Mouse (Mus musculus): ENCODE results near the gene Eefsec. TPM values are rescaled to one million over a fixed set of nuclear protein-coding genes. Genes with fewer than 3 reads are reported as not detected.

Eefsec gene
- polyA plus RNA-seq, 1 experiment: 15.8 TPM

DNA sequence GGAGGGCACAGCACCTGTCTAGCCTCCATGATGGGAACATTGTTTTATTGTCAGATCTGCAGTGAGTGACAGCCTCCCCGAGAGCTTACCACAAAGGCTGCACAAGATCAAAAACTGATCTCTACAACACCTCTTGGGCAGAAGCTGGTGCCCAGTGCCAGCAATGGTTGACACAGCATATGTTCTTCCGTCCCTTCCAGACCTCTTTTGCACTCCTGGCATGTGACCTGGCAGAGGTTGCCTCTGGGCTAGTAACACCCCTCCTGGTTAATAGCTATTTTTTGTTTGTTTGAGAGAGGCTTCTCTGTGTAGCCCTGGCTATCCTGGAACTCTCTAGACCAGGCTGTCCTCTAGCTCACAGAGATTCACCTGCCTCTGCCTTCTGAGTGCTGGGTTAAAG is 168.2 kb downstream of the Eefsec start:
- 95% methylated on average over 2 of the region's 2 CpGs for WGBS
- Histone ChIP-seq H3K27ac (ENCODE audit: insufficient read depth, low read depth, low read length) (no peak overlapping the region), H3K4me1 (ENCODE audit: control insufficient read depth, insufficient read depth, insufficient read length, low read length) (no peaks in the 10 kb centered on the region), H3K4me3 (ENCODE audit: low read depth, low read length) (no peak overlapping the region), H3K36me3 (ENCODE audit: control insufficient read depth, insufficient read depth, low read length) (no peaks in the 10 kb centered on the region), H3K27me3 (ENCODE audit: control insufficient read depth, insufficient read depth, low read length) (no peaks in the 10 kb centered on the region)
- TF ChIP-seq POLR2A (IDR thresholded peaks at IDR 0.05; ENCODE audit: low read depth, low read length) (no peak), CTCF (IDR thresholded peaks at IDR 0.05; ENCODE audit: extremely low read depth, insufficient read length, insufficient replicate concordance, low read depth, low read length) (no peak)

GRCm38 (mm10) chr6:88277242-88277641 is 169.1 kb downstream of the Eefsec start:
- no peaks in the 10 kb centered on the region for H3K27me3 ChIP-seq (ENCODE audit: control insufficient read depth, insufficient read depth, low read length)
- H3K36me3 ChIP-seq (ENCODE audit: control insufficient read depth, insufficient read depth, low read length): no peaks in the 10 kb centered on the region
- no peak overlapping the region for H3K27ac ChIP-seq (ENCODE audit: insufficient read depth, low read depth, low read length)
- no peaks in the 10 kb centered on the region for H3K4me1 ChIP-seq (ENCODE audit: control insufficient read depth, insufficient read depth, insufficient read length, low read length)
- WGBS: 95% methylated on average over 4 of the region's 4 CpGs
- H3K4me3 ChIP-seq (ENCODE audit: low read depth, low read length): no peak overlapping the region
- no peak for TF ChIP-seq CTCF (IDR thresholded peaks at IDR 0.05; ENCODE audit: extremely low read depth, insufficient read length, insufficient replicate concordance, low read depth, low read length)
- no peak for TF ChIP-seq POLR2A (IDR thresholded peaks at IDR 0.05; ENCODE audit: low read depth, low read length)

GRCm38 (mm10) chr6:88276221-88276620 is 170.1 kb downstream of the Eefsec start:
- no peaks in the 10 kb centered on the region for H3K27me3 ChIP-seq (ENCODE audit: control insufficient read depth, insufficient read depth, low read length)
- H3K27ac ChIP-seq (ENCODE audit: insufficient read depth, low read depth, low read length): no peak overlapping the region
- 88% methylated on average over 4 of the region's 4 CpGs for WGBS
- no peak overlapping the region for H3K4me3 ChIP-seq (ENCODE audit: low read depth, low read length)
- TF ChIP-seq POLR2A (IDR thresholded peaks at IDR 0.05; ENCODE audit: low read depth, low read length): no peak
- H3K4me1 ChIP-seq (ENCODE audit: control insufficient read depth, insufficient read depth, insufficient read length, low read length): no peaks in the 10 kb centered on the region
- H3K36me3 ChIP-seq (ENCODE audit: control insufficient read depth, insufficient read depth, low read length): no peaks in the 10 kb centered on the region

- Histone ChIP-seq H3K4me1 (ENCODE audit: control insufficient read depth, insufficient read depth, insufficient read length, low read length) (no peaks in the 10 kb centered on the region), H3K4me3 (ENCODE audit: low read depth, low read length) (no peak overlapping the region), H3K27ac (ENCODE audit: insufficient read depth, low read depth, low read length) (no peak overlapping the region), H3K27me3 (ENCODE audit: control insufficient read depth, insufficient read depth, low read length) (no peaks in the 10 kb centered on the region), H3K36me3 (ENCODE audit: control insufficient read depth, insufficient read depth, low read length) (no peaks in the 10 kb centered on the region)
- TF ChIP-seq POLR2A (IDR thresholded peaks at IDR 0.05; ENCODE audit: low read depth, low read length) (no peak), CTCF (IDR thresholded peaks at IDR 0.05; ENCODE audit: extremely low read depth, insufficient read length, insufficient replicate concordance, low read depth, low read length) (no peak)
- 93% methylated on average over 6 of the region's 6 CpGs for WGBS
Observed at GRCm38 (mm10) chr6:88274623-88275022, 171.7 kb downstream of the Eefsec start.

- TF ChIP-seq CTCF (IDR thresholded peaks at IDR 0.05; ENCODE audit: extremely low read depth, insufficient read length, insufficient replicate concordance, low read depth, low read length) (no peak), POLR2A (IDR thresholded peaks at IDR 0.05; ENCODE audit: low read depth, low read length) (no peak)
- no peaks in the 10 kb centered on the region for H3K27me3 ChIP-seq (ENCODE audit: control insufficient read depth, insufficient read depth, low read length)
- H3K4me1 ChIP-seq (ENCODE audit: control insufficient read depth, insufficient read depth, insufficient read length, low read length): no peaks in the 10 kb centered on the region
- H3K27ac ChIP-seq (ENCODE audit: insufficient read depth, low read depth, low read length): no peak overlapping the region
- 81% methylated on average over 2 of the region's 2 CpGs for WGBS
- H3K4me3 ChIP-seq (ENCODE audit: low read depth, low read length): no peak overlapping the region
- H3K36me3 ChIP-seq (ENCODE audit: control insufficient read depth, insufficient read depth, low read length): no peaks in the 10 kb centered on the region
Observed at GRCm38 (mm10) chr6:88267970-88268369, 178.4 kb downstream of the Eefsec start.

GRCm38 (mm10) chr6:88267068-88267467 is 179.3 kb downstream of the Eefsec start:
- Histone ChIP-seq H3K4me1 (ENCODE audit: control insufficient read depth, insufficient read depth, insufficient read length, low read length) (no peaks in the 10 kb centered on the region), H3K27ac (ENCODE audit: insufficient read depth, low read depth, low read length) (no peak overlapping the region), H3K27me3 (ENCODE audit: control insufficient read depth, insufficient read depth, low read length) (no peaks in the 10 kb centered on the region), H3K36me3 (ENCODE audit: control insufficient read depth, insufficient read depth, low read length) (no peaks in the 10 kb centered on the region), H3K4me3 (ENCODE audit: low read depth, low read length) (no peak overlapping the region)
- WGBS: 90% methylated on average over 3 of the region's 3 CpGs
- TF ChIP-seq POLR2A (IDR thresholded peaks at IDR 0.05; ENCODE audit: low read depth, low read length) (no peak), CTCF (IDR thresholded peaks at IDR 0.05; ENCODE audit: extremely low read depth, insufficient read length, insufficient replicate concordance, low read depth, low read length) (no peak)

GRCm38 (mm10) chr6:88266055-88266454 is 180.3 kb downstream of the Eefsec start:
- Histone ChIP-seq H3K27me3 (ENCODE audit: control insufficient read depth, insufficient read depth, low read length) (no peaks in the 10 kb centered on the region), H3K27ac (ENCODE audit: insufficient read depth, low read depth, low read length) (no peak overlapping the region), H3K4me1 (ENCODE audit: control insufficient read depth, insufficient read depth, insufficient read length, low read length) (no peaks in the 10 kb centered on the region), H3K4me3 (ENCODE audit: low read depth, low read length) (no peak overlapping the region), H3K36me3 (ENCODE audit: control insufficient read depth, insufficient read depth, low read length) (no peaks in the 10 kb centered on the region)
- TF ChIP-seq POLR2A (IDR thresholded peaks at IDR 0.05; ENCODE audit: low read depth, low read length) (no peak), CTCF (IDR thresholded peaks at IDR 0.05; ENCODE audit: extremely low read depth, insufficient read length, insufficient replicate concordance, low read depth, low read length) (no peak)
- WGBS: 96% methylated on average over 3 of the region's 3 CpGs

DNA sequence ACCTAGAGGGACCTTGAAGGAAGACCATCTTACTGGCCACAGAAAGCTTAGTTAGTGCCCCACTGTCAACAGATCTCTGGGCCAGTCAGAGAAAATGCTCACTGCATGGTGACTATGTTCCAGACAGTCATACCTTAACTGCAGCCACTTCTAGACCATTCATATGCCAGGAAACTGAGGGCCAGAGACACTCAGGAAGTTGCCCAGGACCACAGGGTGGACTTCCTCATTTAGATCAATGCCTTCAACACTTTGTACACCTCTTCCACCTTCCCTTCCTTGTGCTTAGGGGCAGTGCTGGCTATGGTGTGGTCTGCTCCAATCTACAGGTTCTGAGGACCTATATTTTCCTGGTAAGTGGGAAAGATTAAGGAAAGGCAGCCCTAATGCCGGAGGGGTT is 181.0 kb downstream of the Eefsec start:
- Histone ChIP-seq H3K4me3 (ENCODE audit: low read depth, low read length) (no peak overlapping the region), H3K36me3 (ENCODE audit: control insufficient read depth, insufficient read depth, low read length) (no peaks in the 10 kb centered on the region), H3K27ac (ENCODE audit: insufficient read depth, low read depth, low read length) (no peak overlapping the region), H3K4me1 (ENCODE audit: control insufficient read depth, insufficient read depth, insufficient read length, low read length) (no peaks in the 10 kb centered on the region), H3K27me3 (ENCODE audit: control insufficient read depth, insufficient read depth, low read length) (no peaks in the 10 kb centered on the region)
- 100% methylated on average over 1 of the region's 1 CpGs for WGBS
- TF ChIP-seq CTCF (IDR thresholded peaks at IDR 0.05; ENCODE audit: extremely low read depth, insufficient read length, insufficient replicate concordance, low read depth, low read length): no peak
- TF ChIP-seq POLR2A (IDR thresholded peaks at IDR 0.05; ENCODE audit: low read depth, low read length): no peak

Measured in small intestine, adult 2 months (tissue).